Mouse (Mus musculus) brain, embryonic 14.5 days (tissue): ENCODE results near the gene Sept11. TPM values are rescaled to one million over a fixed set of nuclear protein-coding genes. Genes with fewer than 3 reads are reported as not detected.

Source experiments
- DNase-seq: peaks from one replicate; pipeline ENCODE4 v3.0.0-alpha.2; 2011; ENCODE audit warnings: low read depth
- CTCF ChIP-seq: fragments of 200-500 bp; IDR thresholded peaks from 2 replicates; pipeline ENCODE4 v1.5.1; 2012; ENCODE audit warnings: inconsistent platforms, mild to moderate bottlenecking, moderate library complexity, borderline replicate concordance; ENCODE audit not compliant: insufficient read depth, insufficient read length; ENCODE audit errors: extremely low read depth
- POLR2A ChIP-seq: fragments of 200-500 bp; IDR thresholded peaks from 2 replicates; pipeline ENCODE4 v1.6.1; 2012; ENCODE audit warnings: mild to moderate bottlenecking, inconsistent platforms, borderline replicate concordance; ENCODE audit not compliant: poor library complexity, insufficient read depth, insufficient read length, severe bottlenecking; ENCODE audit errors: extremely low read depth
- polyA plus RNA-seq: library from polyadenylated mRNA; depleted of rRNA; stranded (reverse); fragments of >200 nt; gene quantifications from 2 replicates; pipeline ENCODE4 v1.2.3, GENCODE M21; 2012; rRNA removed

The Sept11 gene
- polyA plus RNA-seq, 1 experiment, result 133 TPM

DNA sequence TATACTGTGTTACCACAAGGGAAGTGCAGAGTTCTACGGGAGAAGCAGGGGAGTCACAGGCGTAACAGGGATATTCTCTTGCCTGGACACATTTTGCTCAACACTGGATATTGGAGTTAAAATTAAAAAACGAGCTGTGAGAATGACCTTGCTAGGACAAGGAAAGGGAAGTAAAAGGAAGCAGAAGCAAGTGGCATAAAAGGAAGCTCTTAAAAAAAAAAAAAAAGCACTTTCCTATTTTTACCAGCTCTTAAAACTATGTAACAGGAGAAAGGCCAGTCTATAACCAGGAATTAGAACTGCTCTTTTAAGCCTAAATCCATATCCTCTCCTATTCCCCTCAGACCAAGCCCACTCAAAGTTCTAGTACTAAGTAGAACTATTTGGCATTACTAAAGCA, 105.0 kb downstream of the Sept11 start:
- TF ChIP-seq POLR2A (no peak), CTCF (no peak)
- DNase-seq, result no peak

DNA sequence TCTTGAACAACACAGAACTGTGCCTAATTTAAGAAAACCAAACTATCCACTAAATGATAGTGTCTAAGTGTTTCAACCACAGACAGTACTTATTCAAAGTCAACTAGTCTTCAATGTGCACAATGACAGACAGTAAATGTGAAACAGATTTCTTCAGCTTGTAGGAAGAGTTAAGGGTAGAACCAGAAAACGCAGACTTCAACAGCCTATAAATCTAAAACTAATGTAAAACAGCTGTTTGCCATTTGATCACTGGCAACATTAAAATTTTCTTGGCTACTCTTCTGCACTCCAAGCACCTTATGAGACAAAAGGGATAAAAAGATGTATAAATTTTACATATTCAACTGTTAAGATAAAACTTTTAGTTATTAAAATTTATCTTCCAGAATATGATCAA, 107.9 kb downstream of the Sept11 start:
- DNase-seq, result no peak
- no peak for TF ChIP-seq CTCF
- TF ChIP-seq POLR2A, result no peak

DNA sequence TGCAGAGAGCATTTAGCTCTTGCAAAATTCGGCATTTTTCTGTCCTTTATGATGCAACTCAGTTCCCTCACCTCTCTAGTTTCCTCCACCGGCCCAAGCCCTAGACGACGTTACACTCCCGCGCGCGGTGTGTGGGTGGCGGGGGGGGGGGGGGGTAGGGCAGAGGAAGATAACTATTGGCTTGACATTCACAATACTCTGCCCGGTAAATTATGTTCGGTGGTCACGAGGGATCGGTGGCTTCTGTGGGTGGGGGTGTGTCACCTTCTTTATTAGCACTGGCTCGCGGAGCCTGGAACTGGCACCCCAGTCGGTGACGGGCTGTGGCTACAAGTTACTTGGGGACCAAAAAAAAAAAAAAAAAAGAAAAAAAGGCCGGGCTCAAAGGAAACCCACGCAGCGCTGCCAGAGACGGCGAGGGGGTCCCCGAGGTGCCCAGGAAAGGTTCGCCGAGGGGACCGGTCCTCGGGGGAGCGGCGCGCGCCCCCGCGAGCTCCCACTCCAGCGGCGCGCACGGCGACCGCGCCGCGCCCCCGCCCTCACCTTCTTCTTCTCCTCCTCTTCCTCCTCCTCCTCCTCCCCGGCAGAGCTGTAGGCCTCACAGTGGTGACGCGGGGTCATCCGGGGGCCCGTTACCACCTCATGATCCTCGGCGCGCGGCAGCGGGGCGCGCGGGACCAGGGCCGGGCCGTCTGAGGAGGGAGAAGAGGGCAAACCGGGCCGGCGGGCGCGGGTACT, 112.3 kb downstream of the Sept11 start:
- peak; percentile 62 for DNase-seq
- no peak for TF ChIP-seq CTCF
- TF ChIP-seq POLR2A, result no peak; the same call in 1 of the 2 replicates

DNA sequence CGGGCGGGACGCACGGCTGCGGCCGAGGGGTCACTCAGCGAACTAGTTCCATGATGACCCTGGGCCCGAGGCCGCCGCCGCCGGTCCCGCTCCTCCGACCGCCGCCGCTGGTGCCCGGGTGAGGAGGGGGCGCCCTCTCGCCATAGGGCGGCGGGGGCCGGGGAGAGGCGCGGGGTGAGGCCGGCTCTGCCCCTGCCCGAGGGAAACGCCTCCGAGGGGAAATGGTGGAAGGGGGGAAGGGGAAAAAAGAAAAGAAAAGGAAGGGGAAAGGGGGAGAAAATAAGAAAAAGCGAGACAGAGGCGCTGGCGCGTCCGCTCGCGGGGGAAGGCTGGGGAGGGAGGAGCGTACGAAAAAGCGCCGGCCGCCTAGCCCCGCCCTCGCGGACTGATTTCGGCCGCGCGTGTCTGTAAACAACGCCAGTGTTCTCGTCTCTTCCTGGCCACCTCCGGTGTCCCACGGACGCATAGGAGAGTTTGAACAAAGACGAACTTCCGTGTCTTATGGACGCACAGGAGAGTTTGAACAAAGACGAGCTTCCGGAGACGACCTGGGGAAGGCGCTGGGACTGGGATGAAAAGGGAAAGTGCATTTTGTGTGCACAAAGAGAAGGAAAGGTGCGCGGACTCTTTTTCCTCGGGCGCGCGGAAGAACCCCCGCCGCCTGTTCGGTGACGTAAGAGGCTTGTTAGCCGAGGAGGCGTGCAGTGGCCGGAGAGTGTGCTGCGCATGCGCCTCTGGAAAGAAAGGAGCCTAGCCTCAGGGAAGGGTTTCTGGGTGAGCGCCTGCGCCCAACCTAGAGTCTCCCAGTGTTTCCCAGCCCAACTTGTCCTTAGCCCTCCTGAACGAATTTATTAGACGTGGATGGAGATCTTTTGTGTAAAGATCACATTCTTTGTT, 113.1 kb downstream of the Sept11 start, which contains the start of the genes Ccni and 2010109A12Rik:
TSS of gene Ccni (minus strand) at position 387 of the 897 bp plus-strand sequence.
TSS of gene 2010109A12Rik (plus strand) at position 410 of the 897 bp plus-strand sequence.
- TF ChIP-seq POLR2A, result peak; percentile 58; the same call in 1 of the 2 replicates
- TF ChIP-seq CTCF, result no peak
- DNase-seq, result peak; percentile 99

DNA sequence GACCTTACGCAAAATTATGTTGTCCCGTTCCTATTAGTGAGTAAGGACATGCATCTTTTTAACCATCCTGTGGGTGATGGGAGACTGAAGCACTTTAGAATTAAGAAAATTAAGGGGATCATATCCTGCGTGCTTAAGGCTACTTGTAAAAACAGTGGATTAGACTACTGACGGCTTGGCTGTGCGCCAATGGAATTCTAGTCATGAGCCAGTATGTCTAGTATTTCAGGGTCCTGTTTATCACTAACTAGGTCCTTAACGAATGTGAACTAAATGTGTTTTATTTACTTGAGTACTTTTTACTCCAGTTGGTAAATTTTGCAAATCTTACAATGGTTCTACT, 113.7 kb downstream of the Sept11 start:
- no peak for TF ChIP-seq CTCF
- TF ChIP-seq POLR2A, result no peak
- no peak for DNase-seq

DNA sequence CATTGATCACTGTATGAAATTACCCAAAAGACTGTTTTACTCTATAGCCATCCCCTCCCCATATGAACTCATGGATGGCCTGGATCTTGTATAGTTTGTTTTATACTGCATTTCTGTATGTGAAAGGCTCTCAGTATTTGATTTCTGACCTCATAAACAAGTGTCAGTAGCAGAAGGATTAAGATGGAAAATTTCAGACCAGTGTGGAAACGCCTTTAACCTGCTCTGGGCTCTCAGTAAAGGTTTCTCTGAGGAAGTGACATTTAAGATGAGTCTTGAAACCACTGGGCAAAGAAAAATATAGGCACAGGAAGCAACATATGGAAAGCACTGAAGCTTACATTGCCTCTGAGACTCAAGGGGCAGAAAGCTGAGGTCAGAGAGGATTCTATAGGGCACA, 114.3 kb downstream of the Sept11 start:
- TF ChIP-seq POLR2A (no peak), CTCF (no peak)
- peak; percentile 4 for DNase-seq

DNA sequence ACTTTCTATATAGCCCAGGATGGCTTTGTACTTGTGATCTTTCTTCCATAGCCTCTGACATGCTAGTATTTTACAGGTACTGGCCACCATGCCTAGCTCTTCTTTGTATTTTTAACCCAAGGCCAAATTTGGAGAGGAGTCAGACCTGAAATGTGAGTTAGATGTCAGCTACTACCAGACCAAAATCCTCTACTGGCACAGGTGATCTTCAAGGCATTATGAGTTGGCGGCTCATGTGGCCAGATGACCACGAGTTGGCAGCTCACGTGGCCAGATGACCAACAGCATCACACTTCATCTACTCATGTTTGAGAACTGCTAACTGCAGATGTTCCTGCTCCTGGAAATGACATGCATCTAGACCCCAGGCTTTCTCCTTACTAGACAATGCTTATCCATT, 125.1 kb downstream of the Sept11 start:
- no peak for TF ChIP-seq CTCF
- DNase-seq, result no peak

DNA sequence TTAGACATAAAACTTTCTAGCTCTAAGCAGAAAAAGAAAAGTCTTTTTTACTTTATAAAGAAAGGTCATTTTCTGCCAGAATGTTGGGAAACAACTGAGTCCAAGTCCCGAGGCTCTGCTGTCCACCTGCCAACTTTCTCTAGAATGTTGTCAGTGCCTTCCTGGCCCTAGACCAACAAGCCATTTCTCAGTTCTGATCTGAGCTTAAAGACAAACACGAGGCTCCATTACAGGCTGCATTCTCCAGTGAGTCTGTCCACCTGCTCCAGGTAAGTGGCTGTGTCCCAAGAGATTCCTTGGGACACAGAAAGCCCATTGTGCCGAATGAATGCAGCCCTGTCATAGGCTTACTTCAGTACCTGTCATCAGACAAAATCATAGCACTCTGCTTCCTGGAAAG, 128.4 kb downstream of the Sept11 start:
- no peak for TF ChIP-seq POLR2A
- no peak for TF ChIP-seq CTCF
- DNase-seq, result peak; percentile 11

DNA sequence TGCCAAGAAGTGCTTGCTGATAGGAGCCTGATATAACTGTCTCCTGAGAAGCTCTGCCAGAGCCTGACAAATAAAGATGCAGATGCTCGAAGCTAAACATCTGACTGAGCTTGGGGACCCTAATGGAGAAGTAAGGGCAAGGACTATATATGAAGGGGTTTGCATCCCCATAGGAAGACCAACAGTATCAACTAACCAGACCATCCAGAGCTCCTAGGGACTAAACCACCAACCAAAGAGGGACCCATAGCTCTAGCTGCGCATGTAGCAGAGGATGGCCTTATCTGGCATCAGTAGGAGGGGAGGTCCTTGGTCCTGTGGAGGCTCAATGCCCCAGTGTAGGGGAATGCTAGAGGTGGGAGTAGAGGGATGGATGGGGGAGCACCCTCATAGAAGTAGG, 131.3 kb downstream of the Sept11 start:
- no peak for DNase-seq

More for the DNA sequence above, 131.3 kb downstream of the Sept11 start:
- TF ChIP-seq CTCF (no peak), POLR2A (no peak)

Other genes with a start within 250 kb of the Sept11 start
- 0.05 and 0.07 TPM in 2 replicates for gene Sowahb, start 48.4 kb upstream of the Sept11 start, polyA plus RNA-seq
- 147 and 187 TPM in 2 replicates for gene Ccni, start 113.1 kb downstream of the Sept11 start, polyA plus RNA-seq
- 0.27 and 0.90 TPM in 2 replicates for gene 2010109A12Rik, start 113.1 kb downstream of the Sept11 start, polyA plus RNA-seq
- gene Ccng2, start 173.8 kb downstream of the Sept11 start, polyA plus RNA-seq, result 83.1 and 97.4 TPM in 2 replicates